Mouse (Mus musculus) brain, embryonic 14.5 days (tissue): ENCODE data around the gene Add2.

ENCODE experiments used
- CTCF ChIP-seq: fragments of 200-500 bp; IDR thresholded peaks from 2 replicates; pipeline ENCODE4 v1.5.1; 2012; ENCODE audit warnings: inconsistent platforms, mild to moderate bottlenecking, moderate library complexity, borderline replicate concordance; ENCODE audit not compliant: insufficient read depth, insufficient read length; ENCODE audit errors: extremely low read depth
- POLR2A ChIP-seq: fragments of 200-500 bp; IDR thresholded peaks from 2 replicates; pipeline ENCODE4 v1.6.1; 2012; ENCODE audit warnings: mild to moderate bottlenecking, inconsistent platforms, borderline replicate concordance; ENCODE audit not compliant: poor library complexity, insufficient read depth, insufficient read length, severe bottlenecking; ENCODE audit errors: extremely low read depth

- TF ChIP-seq CTCF (no peak), POLR2A (no peak)
These were observed 331 bp upstream of the Add2 start for GRCm38 (mm10) chr6:86028150-86028549.
